Mouse (Mus musculus) stomach, embryonic 14.5 days (tissue): ENCODE data around the gene Tmem100. TPM values are rescaled to one million over a fixed set of nuclear protein-coding genes. Genes with fewer than 3 reads are reported as not detected.

Source experiments
- ATAC-seq: fragments of 200-750 bp; cut with Nextera tagmentation; 2 replicates; pipeline ENCODE4 v1.8.0; 2017; ENCODE audit warnings: low read depth, moderate TSS enrichment; ENCODE audit not compliant: insufficient number of reproducible peaks, insufficient read depth, low FRiP score
- H3K27ac ChIP-seq: fragments of 300-500 bp; sonication (generic); 2 replicates; pipeline ENCODE4 v1.5.1; 2014; ENCODE audit warnings: mild to moderate bottlenecking, low read length, moderate library complexity, mixed read lengths
- H3K27me3 ChIP-seq: fragments of 300-500 bp; sonication (generic); 2 replicates; pipeline ENCODE4 v1.6.1; 2014; ENCODE audit warnings: low read length, control low read depth, mixed read lengths; ENCODE audit not compliant: control insufficient read depth, insufficient read depth
- H3K36me3 ChIP-seq: fragments of 300-500 bp; sonication (generic); 2 replicates; pipeline ENCODE4 v1.6.1; 2014; ENCODE audit warnings: mild to moderate bottlenecking, control low read depth, low read length, moderate library complexity, mixed read lengths; ENCODE audit not compliant: control insufficient read depth, insufficient read depth
- H3K4me1 ChIP-seq: fragments of 300-500 bp; sonication (generic); 2 replicates; pipeline ENCODE4 v1.6.1; 2014; ENCODE audit warnings: low read length, control low read depth, mixed read lengths; ENCODE audit not compliant: control insufficient read depth, insufficient read depth
- H3K4me2 ChIP-seq: fragments of 300-500 bp; sonication (generic); replicated peaks from 2 replicates; pipeline ENCODE4 v1.6.1; 2014; ENCODE audit warnings: low read depth, low read length, control low read depth
- H3K4me3 ChIP-seq: fragments of 300-500 bp; sonication (generic); 2 replicates; pipeline ENCODE4 v1.5.1; 2014; ENCODE audit warnings: low read depth, low read length, control low read depth
- H3K9ac ChIP-seq: fragments of 300-500 bp; sonication (generic); replicated peaks from 2 replicates; pipeline ENCODE4 v1.6.1; 2014; ENCODE audit warnings: low read depth, mild to moderate bottlenecking, control low read depth, low read length, moderate library complexity, mixed read lengths
- H3K9me3 ChIP-seq: fragments of 300-500 bp; sonication (generic); 2 replicates; pipeline ENCODE4 v1.6.1; 2016; ENCODE audit warnings: low read depth, low read length, control low read depth; ENCODE audit not compliant: control insufficient read depth
- WGBS: fragments of 180-500 bp; shearing (Covaris S2); extraction: QIAGEN DNeasy Blood & Tissue Kit; methylation state at CpG from one replicate; pipeline ENCODE4 v1.1.7; 2014; 5-methylcytosine and 5-hydroxymethylcytosine counted together
- polyA plus RNA-seq: library from polyadenylated mRNA; unstranded; fragments of >200 nt; fragmentation: Nextera tagmentation; extraction: Ambion mirVana; gene quantifications from 2 replicates; pipeline ENCODE4 v1.2.1, GENCODE M21; 2014

Gene Tmem100
- polyA plus RNA-seq, 1 experiment from 2014 or later = 40.3 TPM

DNA sequence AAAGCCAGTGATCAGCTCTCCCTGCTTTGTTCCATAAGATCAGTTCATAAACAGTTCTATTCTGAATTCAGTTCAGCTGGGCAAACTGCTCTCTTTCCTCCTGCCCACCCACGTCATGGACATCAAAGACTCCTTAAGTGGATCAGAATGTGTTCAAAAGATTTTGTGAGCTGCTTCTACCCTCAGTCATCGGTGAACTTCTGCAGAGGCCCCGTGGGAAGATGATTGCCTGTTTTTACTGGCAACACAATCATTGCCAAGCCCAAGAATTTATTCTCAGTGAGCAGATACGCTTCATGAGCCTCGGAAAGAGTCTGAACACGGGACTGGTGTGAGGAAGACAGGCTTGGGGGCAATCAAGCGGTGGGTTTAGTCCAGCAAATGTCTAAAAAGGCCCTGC is 2.9 kb upstream of the Tmem100 start:
- no peak for ATAC-seq
- H3K4me2 ChIP-seq = no peak overlapping the region
- no peak overlapping the region for H3K27ac ChIP-seq
- 67% methylated on average over 7 of the region's 7 CpGs for WGBS
- no peaks in the 10 kb centered on the region; the same call in 1 of the 2 replicates for H3K27me3 ChIP-seq
- H3K4me3 ChIP-seq = no peak overlapping the region
- no peaks in the 10 kb centered on the region for H3K36me3 ChIP-seq
- peaks cover 13% of the 10 kb centered on the region; the same call in 1 of the 2 replicates for H3K4me1 ChIP-seq
- no peaks in the 10 kb centered on the region for H3K9me3 ChIP-seq
- no peak overlapping the region for H3K9ac ChIP-seq

DNA sequence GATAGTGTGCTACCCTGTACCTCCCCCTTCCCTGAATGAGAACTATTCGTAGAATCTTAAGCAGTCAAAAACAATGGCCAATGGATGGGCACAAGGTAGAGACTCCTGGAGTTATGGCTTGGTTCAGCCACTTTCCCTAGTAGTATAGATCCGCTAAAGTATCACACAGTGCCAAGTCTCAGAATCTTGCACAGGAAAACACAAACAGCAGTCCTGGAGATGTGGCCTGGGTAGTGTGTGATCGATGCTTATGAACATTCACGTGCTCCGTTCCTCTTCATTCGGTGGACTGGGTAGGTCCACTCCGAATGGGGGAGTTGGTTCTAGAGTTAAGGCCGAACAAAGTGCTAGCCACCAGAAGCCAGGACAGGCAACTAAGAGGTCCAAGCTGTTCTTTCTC is 1.4 kb upstream of the Tmem100 start:
- no peaks in the 10 kb centered on the region for H3K9me3 ChIP-seq
- no peak overlapping the region for H3K4me2 ChIP-seq
- H3K9ac ChIP-seq = no peak overlapping the region
- 95% methylated on average over 8 of the region's 8 CpGs for WGBS
- H3K27ac ChIP-seq = no peak overlapping the region
- H3K4me3 ChIP-seq = no peak overlapping the region
- peaks cover 16% of the 10 kb centered on the region; the same call in 1 of the 2 replicates for H3K4me1 ChIP-seq
- H3K27me3 ChIP-seq = no peaks in the 10 kb centered on the region; the same call in 1 of the 2 replicates
- ATAC-seq = no peak
- no peaks in the 10 kb centered on the region for H3K36me3 ChIP-seq

DNA sequence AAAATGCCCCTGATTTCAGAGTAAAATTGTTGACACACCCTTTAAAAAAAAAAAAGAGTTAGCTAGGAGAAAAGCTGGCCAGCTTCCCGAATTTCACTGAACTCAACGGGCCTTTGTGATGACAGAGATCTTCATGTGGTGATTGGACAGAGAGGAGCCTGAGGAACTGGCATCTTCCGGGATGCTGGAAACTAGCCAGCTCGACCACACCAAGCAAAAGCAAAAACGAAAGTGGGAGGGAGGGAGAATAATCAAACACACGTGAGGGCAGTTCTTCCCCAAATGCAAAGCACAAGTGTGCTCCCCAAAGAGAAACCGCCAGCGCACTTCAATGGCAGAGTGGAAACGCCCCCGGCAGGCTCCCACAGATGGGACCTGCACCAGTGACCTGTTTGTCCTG is 794 bp upstream of the Tmem100 start:
- Histone ChIP-seq H3K4me2 (peak overlapping the region; percentile 53), H3K27ac (no peak overlapping the region), H3K9me3 (no peaks in the 10 kb centered on the region), H3K4me3 (0 out of 2 replicates have a peak overlapping the region, but pooled peaks have one; percentile 8), H3K9ac (no peak overlapping the region), H3K27me3 (no peaks in the 10 kb centered on the region; the same call in 1 of the 2 replicates), H3K36me3 (no peaks in the 10 kb centered on the region), H3K4me1 (peaks cover 16% of the 10 kb centered on the region; the same call in 1 of the 2 replicates)
- WGBS = 36% methylated on average over 10 of the region's 10 CpGs
- ATAC-seq = no peak

DNA sequence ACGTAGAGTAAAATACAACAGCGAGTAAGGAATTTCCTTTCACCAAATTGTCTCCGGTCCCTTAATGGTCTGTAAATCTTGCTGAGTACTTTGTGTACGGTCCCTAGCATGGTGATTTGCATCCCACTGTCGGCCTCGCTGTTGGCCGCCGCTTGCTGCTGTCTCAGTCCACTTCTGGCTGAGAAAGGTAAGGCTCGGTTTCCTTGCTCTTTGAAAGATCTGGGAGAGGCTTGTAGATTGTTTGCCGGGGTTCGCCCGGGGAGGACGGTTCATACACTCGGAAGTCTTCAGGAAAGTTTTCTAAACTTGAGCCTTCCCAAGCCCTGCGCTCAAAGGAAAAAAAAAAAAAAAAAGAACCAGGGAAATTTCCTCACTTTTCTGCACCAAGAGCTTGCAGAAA is 409 bp downstream of the Tmem100 start:
- no peak for ATAC-seq
- Histone ChIP-seq H3K27ac (peak overlapping the region; percentile 10; the same call in 1 of the 2 replicates), H3K9ac (peak overlapping the region; percentile 41), H3K9me3 (no peaks in the 10 kb centered on the region), H3K4me3 (peak overlapping the region; percentile 35), H3K27me3 (no peaks in the 10 kb centered on the region; the same call in 1 of the 2 replicates), H3K36me3 (no peaks in the 10 kb centered on the region), H3K4me1 (peaks cover 16% of the 10 kb centered on the region; the same call in 1 of the 2 replicates), H3K4me2 (peak overlapping the region; percentile 53)
- WGBS = 1% methylated on average over 15 of the region's 15 CpGs

DNA sequence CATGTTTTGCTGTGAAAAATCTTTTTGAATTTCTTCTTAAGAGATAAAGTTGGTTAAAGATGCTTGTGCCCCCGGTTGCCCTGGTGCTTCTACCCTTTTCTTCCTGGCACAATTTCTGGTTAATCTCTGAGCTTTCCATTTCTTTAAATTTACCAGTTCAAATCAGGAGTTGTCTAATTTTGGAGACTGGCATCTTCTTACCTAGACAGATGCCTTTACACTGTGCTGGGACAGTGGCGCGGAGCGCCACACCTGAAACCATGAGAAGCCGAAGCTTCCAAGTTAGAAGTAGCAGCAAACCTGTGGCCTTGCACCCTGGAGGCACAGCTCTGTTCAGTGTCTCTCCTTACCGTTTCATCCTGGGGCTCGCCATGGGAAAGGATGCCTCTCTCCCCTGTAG is 928 bp downstream of the Tmem100 start:
- Histone ChIP-seq H3K27me3 (no peaks in the 10 kb centered on the region; the same call in 1 of the 2 replicates), H3K27ac (no peak overlapping the region; the same call in 1 of the 2 replicates), H3K4me1 (peaks cover 16% of the 10 kb centered on the region; the same call in 1 of the 2 replicates), H3K4me3 (peak overlapping the region; percentile 35), H3K4me2 (peak overlapping the region; percentile 53), H3K36me3 (no peaks in the 10 kb centered on the region), H3K9me3 (no peaks in the 10 kb centered on the region), H3K9ac (peak overlapping the region; percentile 41)
- 27% methylated on average over 7 of the region's 7 CpGs for WGBS
- no peak for ATAC-seq

DNA sequence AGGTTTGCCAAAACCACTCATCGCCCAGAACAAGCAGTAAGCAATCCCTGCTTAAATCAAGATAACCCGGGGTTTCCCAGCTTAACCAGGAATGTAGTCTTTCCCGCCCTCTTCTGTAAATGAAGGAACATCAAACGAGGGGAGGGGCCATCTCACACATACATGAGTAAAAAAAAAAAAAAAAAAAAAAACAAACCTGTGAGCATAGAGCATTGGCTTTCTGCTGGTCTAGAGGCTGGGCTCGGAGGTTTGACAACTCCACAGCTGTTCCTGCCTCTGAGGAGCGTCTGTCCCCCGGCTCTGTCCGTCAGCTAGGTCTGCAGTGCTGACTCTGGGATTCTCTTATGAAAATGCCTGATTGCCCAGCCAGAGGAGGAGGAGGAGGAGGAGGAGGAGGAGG is 2.7 kb downstream of the Tmem100 start:
- Histone ChIP-seq H3K4me2 (peak overlapping the region; percentile 53), H3K4me3 (peak overlapping the region; percentile 35), H3K9me3 (peaks cover 5% of the 10 kb centered on the region; the same call in 1 of the 2 replicates), H3K27ac (no peak overlapping the region; the same call in 1 of the 2 replicates), H3K9ac (peak overlapping the region; percentile 10; the same call in 1 of the 2 replicates), H3K4me1 (peaks cover 14% of the 10 kb centered on the region; the same call in 1 of the 2 replicates), H3K27me3 (no peaks in the 10 kb centered on the region; the same call in 1 of the 2 replicates), H3K36me3 (no peaks in the 10 kb centered on the region)
- WGBS = 8% methylated on average over 8 of the region's 8 CpGs
- no peak for ATAC-seq

DNA sequence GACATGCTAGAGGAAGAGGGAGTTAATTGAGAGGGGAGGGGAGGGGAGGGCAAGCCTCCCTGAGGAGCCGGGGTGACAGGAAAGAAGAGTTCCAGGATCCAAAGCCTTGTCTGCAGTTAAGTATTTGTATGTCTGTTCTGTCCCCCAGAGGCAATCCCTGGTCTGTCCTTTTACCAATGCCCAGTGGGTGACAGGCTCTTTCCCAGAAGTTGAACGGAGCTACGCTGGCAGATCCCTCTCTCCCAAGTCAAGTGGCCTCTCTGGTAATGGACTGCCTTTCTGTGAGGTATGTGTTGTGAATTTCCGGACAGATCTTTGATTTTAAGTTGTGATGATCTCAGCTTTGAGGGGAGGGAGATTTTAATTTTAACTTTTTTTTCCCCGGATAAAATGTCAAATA is 3.3 kb downstream of the Tmem100 start:
- 37% methylated on average over 5 of the region's 5 CpGs for WGBS
- no peak for ATAC-seq

DNA sequence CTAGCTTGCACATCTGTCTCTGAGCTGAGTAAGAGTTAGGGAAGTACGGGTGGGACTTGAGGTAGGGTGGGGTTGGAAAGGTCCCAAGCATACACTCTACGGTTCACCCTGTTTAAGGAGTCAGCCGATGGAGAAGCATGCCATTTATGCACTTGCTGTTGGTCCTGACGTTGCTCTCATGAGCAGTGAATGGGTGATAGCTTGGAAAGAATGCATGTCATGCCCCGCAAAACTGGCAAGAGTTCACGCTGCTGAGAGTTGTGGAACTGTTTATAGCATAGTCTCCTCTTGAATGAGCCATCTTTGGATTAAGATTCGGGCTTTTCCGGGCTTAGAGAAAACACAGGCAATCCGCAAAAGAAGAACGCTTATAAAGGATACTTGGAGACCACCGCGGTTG is 4.5 kb downstream of the Tmem100 start:
- H3K9ac ChIP-seq = no peak overlapping the region
- ATAC-seq = no peak
- no peak overlapping the region for H3K27ac ChIP-seq
- 88% methylated on average over 12 of the region's 12 CpGs for WGBS
- H3K4me1 ChIP-seq = peaks cover 12% of the 10 kb centered on the region; the same call in 1 of the 2 replicates
- H3K9me3 ChIP-seq = peaks cover 5% of the 10 kb centered on the region; the same call in 1 of the 2 replicates
- no peak overlapping the region for H3K4me2 ChIP-seq
- no peaks in the 10 kb centered on the region for H3K36me3 ChIP-seq
- H3K27me3 ChIP-seq = no peaks in the 10 kb centered on the region; the same call in 1 of the 2 replicates
- no peak overlapping the region for H3K4me3 ChIP-seq

More for the DNA sequence above, 3.3 kb downstream of the Tmem100 start:
- Histone ChIP-seq H3K9me3 (peaks cover 5% of the 10 kb centered on the region; the same call in 1 of the 2 replicates), H3K27me3 (no peaks in the 10 kb centered on the region; the same call in 1 of the 2 replicates), H3K4me2 (peak overlapping the region; percentile 53), H3K36me3 (no peaks in the 10 kb centered on the region), H3K9ac (no peak overlapping the region; the same call in 1 of the 2 replicates), H3K27ac (no peak overlapping the region; the same call in 1 of the 2 replicates), H3K4me3 (peak overlapping the region; percentile 35), H3K4me1 (peaks cover 14% of the 10 kb centered on the region; the same call in 1 of the 2 replicates)
